Mouse (Mus musculus) heart, postnatal 0 days (tissue): ENCODE results near the gene Defb36. TPM values are rescaled to one million over a fixed set of nuclear protein-coding genes. Genes with fewer than 3 reads are reported as not detected.

Experiments used
- ATAC-seq: fragments of 200-750 bp; cut with Nextera tagmentation; 2 replicates; pipeline ENCODE4 v1.8.0; 2017; ENCODE audit warnings: low read depth, moderate number of reproducible peaks, moderate library complexity; ENCODE audit not compliant: insufficient read depth
- DNase-seq: peaks from one replicate; pipeline ENCODE4 v3.0.0-alpha.2; 2016; ENCODE audit warnings: low spot score
- H3K27ac ChIP-seq: fragments of 300-500 bp; sonication (generic); 2 replicates; pipeline ENCODE4 v1.5.1; 2014; ENCODE audit warnings: low read depth, mild to moderate bottlenecking
- H3K27me3 ChIP-seq: fragments of 300-500 bp; sonication (generic); 2 replicates; pipeline ENCODE4 v1.6.1; 2014; ENCODE audit warnings: low read length, mixed read lengths; ENCODE audit not compliant: control insufficient read depth, insufficient read depth
- H3K36me3 ChIP-seq: fragments of 300-500 bp; sonication (generic); replicated peaks from 2 replicates; pipeline ENCODE4 v1.6.1; 2014; ENCODE audit warnings: low read length, mixed read lengths; ENCODE audit not compliant: control insufficient read depth, insufficient read depth
- H3K4me1 ChIP-seq: fragments of 300-500 bp; sonication (generic); 2 replicates; pipeline ENCODE4 v1.6.1; 2014; ENCODE audit warnings: antibody characterized with exemption; ENCODE audit not compliant: control insufficient read depth, insufficient read depth
- H3K4me2 ChIP-seq: fragments of 300-500 bp; sonication (generic); 2 replicates; pipeline ENCODE4 v1.6.1; 2014; ENCODE audit warnings: low read depth, mild to moderate bottlenecking, low read length, moderate library complexity
- H3K4me3 ChIP-seq: fragments of 300-500 bp; sonication (generic); 2 replicates; pipeline ENCODE4 v1.5.1; 2014; ENCODE audit warnings: low read depth, low read length
- H3K9ac ChIP-seq: fragments of 300-500 bp; sonication (generic); replicated peaks from 2 replicates; pipeline ENCODE4 v1.6.1; 2014; ENCODE audit warnings: low read depth, low read length, mixed read lengths
- H3K9me3 ChIP-seq: fragments of 300-500 bp; sonication (generic); replicated peaks from 2 replicates; pipeline ENCODE4 v1.6.1; 2016; ENCODE audit warnings: low read length; ENCODE audit not compliant: control insufficient read depth
- CTCF ChIP-seq: IDR thresholded peaks from 2 replicates; pipeline ENCODE4 v1.5.1; 2016; ENCODE audit warnings: antibody characterized with exemption, control low read depth, low read depth
- EP300 ChIP-seq: IDR thresholded peaks from 2 replicates; pipeline ENCODE4 v1.6.1; 2016; ENCODE audit warnings: antibody characterized with exemption, low read depth
- WGBS: fragments of 180-500 bp; shearing (Covaris S2); extraction: QIAGEN DNeasy Blood & Tissue Kit; methylation state at CpG from one replicate; pipeline ENCODE4 v1.1.7; 2014; 5-methylcytosine and 5-hydroxymethylcytosine counted together
- polyA plus RNA-seq: library from polyadenylated mRNA; unstranded; fragments of >200 nt; fragmentation: Nextera tagmentation; extraction: Ambion mirVana; gene quantifications from 2 replicates; pipeline ENCODE4 v1.2.1, GENCODE M21; 2015
- total RNA-seq: library from RNA; depleted of rRNA; stranded (reverse); fragments of >200 nt; gene quantifications from 2 replicates; pipeline ENCODE4 v1.2.3, GENCODE M21; 2014; ENCODE audit warnings: low replicate concordance

Gene Defb36
- total and polyA plus RNA-seq, 2 experiments from 2014 or later: not detected

DNA sequence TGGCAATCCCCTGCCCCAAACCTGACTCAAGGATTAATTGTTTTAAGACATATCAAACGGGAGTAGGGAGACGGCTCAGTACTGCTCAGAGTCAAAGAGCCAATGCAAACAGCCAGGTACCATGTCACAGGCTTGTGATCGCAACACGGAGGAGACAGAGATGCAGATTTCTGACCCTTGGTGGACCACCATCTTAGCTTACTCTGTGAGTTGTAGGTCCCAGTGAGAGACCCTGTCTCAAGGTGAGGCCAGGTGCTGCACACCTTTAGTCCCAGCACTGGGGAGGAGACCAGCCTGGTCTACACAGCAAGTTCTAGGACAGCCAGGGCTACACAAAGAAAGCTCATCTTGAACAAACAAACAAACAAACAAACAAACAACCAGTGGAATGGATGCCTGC is 33.3 kb downstream of the Defb36 start:
- TF ChIP-seq EP300 (no peak), CTCF (no peak)
- Histone ChIP-seq H3K4me3 (no peak overlapping the region), H3K27me3 (0 out of 2 replicates have a peak, but pooled peaks cover 5% of the 10 kb centered on the region), H3K36me3 (no peaks in the 10 kb centered on the region), H3K9me3 (no peaks in the 10 kb centered on the region), H3K4me2 (no peak overlapping the region), H3K4me1 (peaks cover 16% of the 10 kb centered on the region; the same call in 1 of the 2 replicates), H3K9ac (no peak overlapping the region), H3K27ac (peak overlapping the region; percentile 65)
- DNase-seq (no peak), ATAC-seq (no peak)
- WGBS: 82% methylated on average over 4 of the region's 4 CpGs

DNA sequence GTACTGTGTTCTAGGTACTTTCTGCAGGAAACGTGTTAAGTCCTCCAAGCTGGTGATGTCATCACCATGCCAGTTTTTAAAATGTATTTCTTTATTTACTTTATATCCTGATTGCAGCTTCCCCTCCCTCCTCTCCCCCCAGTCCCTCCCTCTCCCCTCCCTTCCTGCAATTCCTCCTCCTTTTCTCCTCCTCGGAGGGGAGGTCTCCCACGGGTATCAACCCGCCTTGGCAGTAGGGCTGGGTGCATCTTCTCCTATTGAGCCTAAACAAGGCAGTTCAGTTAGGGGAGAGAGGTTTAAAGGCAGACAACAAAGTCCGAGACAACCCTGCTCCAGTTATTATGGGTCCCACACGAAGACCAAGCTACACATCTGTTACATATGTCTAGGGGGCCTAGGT is 34.7 kb downstream of the Defb36 start:
- H3K36me3 ChIP-seq: no peaks in the 10 kb centered on the region
- WGBS: 68% methylated on average over 6 of the region's 6 CpGs
- DNase-seq (no peak), ATAC-seq (no peak)
- TF ChIP-seq CTCF (no peak), EP300 (no peak)
- H3K4me1 ChIP-seq: 0 out of 2 replicates have a peak, but pooled peaks cover 10% of the 10 kb centered on the region
- H3K4me3 ChIP-seq: no peak overlapping the region
- H3K9me3 ChIP-seq: no peaks in the 10 kb centered on the region
- no peaks in the 10 kb centered on the region for H3K27me3 ChIP-seq
- no peak overlapping the region for H3K9ac ChIP-seq
- no peak overlapping the region for H3K4me2 ChIP-seq
- peak overlapping the region; percentile 75 for H3K27ac ChIP-seq

- Histone ChIP-seq H3K4me2 (no peak overlapping the region), H3K4me1 (0 out of 2 replicates have a peak, but pooled peaks cover 10% of the 10 kb centered on the region), H3K9ac (no peak overlapping the region), H3K4me3 (no peak overlapping the region), H3K27ac (peak overlapping the region; percentile 75), H3K27me3 (no peaks in the 10 kb centered on the region), H3K36me3 (no peaks in the 10 kb centered on the region), H3K9me3 (no peaks in the 10 kb centered on the region)
- WGBS: 21% methylated on average over 11 of the region's 11 CpGs
- TF ChIP-seq EP300 (no peak), CTCF (no peak)
- peak; percentile 32 for DNase-seq
- ATAC-seq: peak; percentile 40
Observed at GRCm38 (mm10) chr2:152639406-152640113, 35.4 kb downstream of the Defb36 start.

- H3K9ac ChIP-seq: no peak overlapping the region
- no peaks in the 10 kb centered on the region for H3K9me3 ChIP-seq
- DNase-seq (peak; percentile 58), ATAC-seq (peak; percentile 37)
- H3K27me3 ChIP-seq: no peaks in the 10 kb centered on the region
- H3K4me2 ChIP-seq: no peak overlapping the region
- 0 out of 2 replicates have a peak overlapping the region, but pooled peaks have one; percentile 8 for H3K27ac ChIP-seq
- WGBS: 41% methylated on average over 10 of the region's 10 CpGs
- no peak overlapping the region for H3K4me3 ChIP-seq
- no peaks in the 10 kb centered on the region for H3K4me1 ChIP-seq
- H3K36me3 ChIP-seq: no peaks in the 10 kb centered on the region
- TF ChIP-seq CTCF (no peak), EP300 (no peak)
Observed at GRCm38 (mm10) chr2:152652901-152653620, 48.9 kb downstream of the Defb36 start.

- H3K4me1 ChIP-seq: no peaks in the 10 kb centered on the region
- H3K36me3 ChIP-seq: no peaks in the 10 kb centered on the region
- ATAC-seq: peak; percentile 39; the same call in 1 of the 2 replicates
- H3K27me3 ChIP-seq: no peaks in the 10 kb centered on the region
- 29% methylated on average over 14 of the region's 14 CpGs for WGBS
- H3K9ac ChIP-seq: no peak overlapping the region
- H3K9me3 ChIP-seq: no peaks in the 10 kb centered on the region
- peak overlapping the region; percentile 47 for H3K27ac ChIP-seq
- TF ChIP-seq CTCF: no peak
- no peak for TF ChIP-seq EP300
- no peak overlapping the region for H3K4me2 ChIP-seq
- DNase-seq: no peak
- no peak overlapping the region for H3K4me3 ChIP-seq
Observed at GRCm38 (mm10) chr2:152653874-152654715, 50.0 kb downstream of the Defb36 start.
